Comparison of ENCODE assay signal across 8 mouse cellular contexts in genomic region chr13:45507274-45508229, GRCm38 (mm10). TPM values are rescaled to one million over a fixed set of nuclear protein-coding genes. Genes with fewer than 3 reads are reported as not detected.
DNase-seq lines count a peak whose midpoint lies in the region; ATAC-seq and TF ChIP-seq lines count a peak whose summit lies in the region.

TSS of gene Gmpr (plus strand) at chr13:45507444.

- peaks cover 3% of the 10 kb centered on the region for H3K4me1 ChIP-seq in ES-Bruce4 (ENCODE audit: control insufficient read depth, insufficient read depth, low read length)
- peaks cover 14% of the 10 kb centered on the region for H3K4me1 ChIP-seq in forebrain, embryonic 13.5 days
- peaks cover 26% of the 10 kb centered on the region for H3K4me1 ChIP-seq in heart, postnatal 0 days (ENCODE audit: control insufficient read depth, insufficient read depth)

- H3K9ac ChIP-seq in ES-Bruce4 (ENCODE audit: low read depth, poor library complexity, severe bottlenecking) = peak within 1 kb of the TSS; percentile 45
- H3K9ac ChIP-seq in forebrain, embryonic 13.5 days = peak within 1 kb of the TSS; percentile 68
- peak within 1 kb of the TSS; percentile 79 for H3K9ac ChIP-seq in heart, postnatal 0 days (replicated peaks; ENCODE audit: low read depth, low read length)

- ATAC-seq in forebrain, embryonic 13.5 days = peak; percentile 89
- peak; percentile 80 for ATAC-seq in heart, postnatal 0 days (ENCODE audit: insufficient read depth, low read depth)
- ATAC-seq in neutrophil, adult 5-6 weeks (ENCODE audit: extremely low read depth, insufficient number of reproducible peaks, low FRiP score, poor library complexity, severe bottlenecking) = 0 out of 2 replicates have a peak, but pooled peaks have one; percentile 16

- no peak for TF ChIP-seq EP300 in ES-Bruce4 (IDR thresholded peaks at IDR 0.05; ENCODE audit: insufficient read depth, low read depth, low read length)
- no peak; the same call in 1 of the 2 replicates for TF ChIP-seq EP300 in heart, postnatal 0 days (IDR thresholded peaks at IDR 0.05; ENCODE audit: low read depth)

- under 1% methylated on average over 63 of the region's 63 CpGs for WGBS in forebrain, embryonic 13.5 days
- 1% methylated on average over 61 of the region's 63 CpGs for WGBS in heart, postnatal 0 days
- 1% methylated on average over 63 of the region's 63 CpGs for WGBS in large intestine, adult 2 months

- peak; percentile 75 for DNase-seq in c-Kit-negative CD71-positive TER-119-positive erythroid progenitor cells, embryonic 14.5 days (ENCODE audit: low read depth, low spot score)
- DNase-seq in heart, postnatal 0 days (ENCODE audit: low spot score) = peak; percentile 83
- no peak for DNase-seq in large intestine, adult 2 months (ENCODE audit: low read depth, low spot score)
- DNase-seq in lung, adult 18-20 months = peak; percentile 62 to 72
- DNase-seq in thymus, postnatal 0 days (ENCODE audit: low spot score) = peak; percentile 85

- no peaks in the 10 kb centered on the region for H3K27me3 ChIP-seq in ES-Bruce4 (ENCODE audit: control insufficient read depth, insufficient read depth, low read length, poor library complexity, severe bottlenecking)
- H3K27me3 ChIP-seq in forebrain, embryonic 13.5 days = peaks cover 16% of the 10 kb centered on the region
- H3K27me3 ChIP-seq in heart, postnatal 0 days (ENCODE audit: control insufficient read depth, insufficient read depth, low read length) = no peaks in the 10 kb centered on the region

- no peak within 1 kb of the TSS for H3K27ac ChIP-seq in ES-Bruce4 (ENCODE audit: insufficient read depth, low read length)
- no peak within 1 kb of the TSS for H3K27ac ChIP-seq in forebrain, embryonic 13.5 days
- H3K27ac ChIP-seq in heart, postnatal 0 days (ENCODE audit: low read depth) = peak within 1 kb of the TSS; percentile 92

- H3K4me3 ChIP-seq in ES-Bruce4 (ENCODE audit: low read depth, low read length) = peak within 1 kb of the TSS; percentile 86
- peak within 1 kb of the TSS; percentile 56 for H3K4me3 ChIP-seq in forebrain, embryonic 13.5 days
- H3K4me3 ChIP-seq in heart, postnatal 0 days (ENCODE audit: low read depth, low read length) = peak within 1 kb of the TSS; percentile 57

- no peak for TF ChIP-seq POLR2A in ES-Bruce4 (IDR thresholded peaks at IDR 0.05; ENCODE audit: insufficient read depth, low read length)

- H3K4me2 ChIP-seq in forebrain, embryonic 13.5 days = peak within 1 kb of the TSS; percentile 83
- peak within 1 kb of the TSS; percentile 89 for H3K4me2 ChIP-seq in heart, postnatal 0 days (ENCODE audit: low read depth, low read length)

- H3K36me3 ChIP-seq in ES-Bruce4 (ENCODE audit: control insufficient read depth, insufficient read depth, low read length, poor library complexity, severe bottlenecking) = no peaks in the 10 kb centered on the region
- H3K36me3 ChIP-seq in forebrain, embryonic 13.5 days (ENCODE audit: poor library complexity, severe bottlenecking) = no peaks in the 10 kb centered on the region
- H3K36me3 ChIP-seq in heart, postnatal 0 days (replicated peaks; ENCODE audit: control insufficient read depth, insufficient read depth, low read length) = no peaks in the 10 kb centered on the region

- H3K9me3 ChIP-seq in ES-Bruce4 (replicated peaks; ENCODE audit: control insufficient read depth, insufficient read depth, low read length, poor library complexity, severe bottlenecking) = no peaks in the 10 kb centered on the region
- H3K9me3 ChIP-seq in forebrain, embryonic 13.5 days (replicated peaks) = no peaks in the 10 kb centered on the region
- no peaks in the 10 kb centered on the region for H3K9me3 ChIP-seq in heart, postnatal 0 days (replicated peaks; ENCODE audit: control insufficient read depth, low read length)

- no peak for TF ChIP-seq CTCF in ES-Bruce4 (IDR thresholded peaks at IDR 0.05; ENCODE audit: low read depth, low read length)
- peak; percentile 22; the same call in 1 of the 2 replicates for TF ChIP-seq CTCF in heart, postnatal 0 days (IDR thresholded peaks at IDR 0.05; ENCODE audit: low read depth)

RNA-seq across cellular contexts. Expression of gene Gmpr, which starts in this region (rescaled TPM):
- polyA plus RNA-seq in ES-Bruce4 (2011; ENCODE audit: insufficient read depth, insufficient read length, low read depth, missing spikeins) = 6.9 and 7.6 TPM in 2 replicates
- 14.0 and 17.2 TPM in 2 replicates for polyA plus RNA-seq in forebrain, embryonic 13.5 days (2015; fragmentation: Nextera tagmentation; extraction: Ambion mirVana)
- total RNA-seq in heart, postnatal 0 days (2014; rRNA removed; ENCODE audit: low replicate concordance) = 195 TPM in 2 replicates
- polyA plus RNA-seq in heart, postnatal 0 days (2015; fragmentation: Nextera tagmentation; extraction: Ambion mirVana) = 282 and 284 TPM in 2 replicates
- 8.2 and 11.2 TPM in 2 replicates for polyA plus RNA-seq in large intestine, adult 2 months (2012; rRNA removed)
- total RNA-seq in neutrophil, adult 5-6 weeks (2017) = 0.74 and 2.3 TPM in 2 replicates
- polyA plus RNA-seq in thymus, postnatal 0 days (2015; fragmentation: Nextera tagmentation; extraction: Ambion mirVana) = 78.0 and 79.1 TPM in 2 replicates

Comparison
In these comparisons a context has a peak if more than half of its experiments do, and no peak if none do; other contexts are left out.
1. RNA of gene Gmpr (total RNA-seq): 195 TPM in heart, postnatal 0 days; 0.74 to 2.3 TPM in neutrophil, adult 5-6 weeks; every median in the first group is over 10 times any median in the second.
2. ATAC-seq: peak in every context shown above with its lines; median percentile 89 in forebrain, embryonic 13.5 days; 80 in heart, postnatal 0 days; 16 in neutrophil, adult 5-6 weeks.
3. Peak in every context shown above with its lines, with median percentiles within 50 percentile points of each other: H3K4me3 ChIP-seq and H3K9ac ChIP-seq.